Mouse (Mus musculus): Measurements from ENCODE around the gene Hmgb1. TPM values are rescaled to one million over a fixed set of nuclear protein-coding genes. Genes with fewer than 3 reads are reported as not detected.
A peak's percentile ranks its signal among the peaks of the same experiment; 100 is the strongest.

Gene Hmgb1
- total RNA-seq, 2 experiments from 2014 or later: 665 to 803 TPM

DNA sequence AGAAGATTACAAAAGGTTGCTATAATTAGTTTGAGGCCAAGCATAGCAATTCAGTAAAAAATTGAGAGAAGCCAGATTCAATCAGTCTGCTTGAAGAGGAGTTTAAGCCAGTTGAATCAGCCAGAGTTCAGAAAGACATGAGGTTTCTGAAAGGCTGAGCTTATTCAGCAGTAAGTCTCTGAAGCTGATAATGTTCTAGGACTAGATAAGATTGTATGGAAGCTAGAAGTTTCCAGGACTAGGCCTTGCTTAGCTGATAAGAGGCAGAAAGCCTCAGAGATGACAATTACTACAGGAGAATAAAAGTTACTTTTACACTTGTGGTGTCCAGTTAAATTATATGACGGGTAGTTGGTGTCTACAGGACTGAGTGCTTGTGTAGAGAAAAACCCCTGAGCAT lies 5.9 kb upstream of the Hmgb1 start:
- no peak for ATAC-seq (ENCODE audit: poor library complexity, severe bottlenecking)

DNA sequence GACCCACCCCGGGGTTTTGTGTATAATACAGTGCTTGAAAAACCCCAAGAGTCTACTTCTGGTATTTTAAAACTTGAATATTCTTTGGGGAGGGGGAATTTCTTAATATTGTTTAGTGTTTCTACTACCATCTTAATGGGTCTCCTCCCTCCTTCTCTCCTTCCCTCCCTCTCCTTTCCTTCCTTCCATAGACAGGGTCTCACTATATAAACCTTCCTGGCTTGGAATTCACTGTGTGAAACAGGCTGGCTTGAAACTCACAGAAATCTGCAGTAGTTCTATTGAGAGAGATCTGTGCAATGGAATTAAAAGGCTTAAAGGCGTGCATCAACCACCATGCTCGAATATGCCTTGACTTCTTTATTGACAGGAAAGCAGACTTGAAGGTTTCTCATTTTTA lies 1.5 kb upstream of the Hmgb1 start:
- no peak for ATAC-seq (ENCODE audit: poor library complexity, severe bottlenecking)

DNA sequence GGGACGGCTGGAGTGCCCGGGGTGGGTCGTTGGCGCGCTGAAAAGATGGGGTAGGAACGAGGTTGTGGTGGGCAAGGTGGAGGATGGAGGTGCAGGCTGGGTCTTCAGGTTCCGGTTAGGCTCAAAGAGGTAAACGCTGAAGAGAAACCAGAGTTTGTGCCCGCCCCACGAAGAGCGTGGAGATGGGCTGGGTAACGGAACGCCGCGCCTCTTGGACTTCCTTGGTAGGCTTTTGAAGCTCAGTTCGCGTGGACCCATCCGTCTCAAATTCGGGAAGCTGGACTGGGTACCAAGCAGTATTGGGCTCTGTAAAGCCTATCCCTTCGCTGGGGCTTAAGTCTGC lies 526 bp upstream of the Hmgb1 start:
- ATAC-seq (ENCODE audit: poor library complexity, severe bottlenecking): peak; percentile 39

DNA sequence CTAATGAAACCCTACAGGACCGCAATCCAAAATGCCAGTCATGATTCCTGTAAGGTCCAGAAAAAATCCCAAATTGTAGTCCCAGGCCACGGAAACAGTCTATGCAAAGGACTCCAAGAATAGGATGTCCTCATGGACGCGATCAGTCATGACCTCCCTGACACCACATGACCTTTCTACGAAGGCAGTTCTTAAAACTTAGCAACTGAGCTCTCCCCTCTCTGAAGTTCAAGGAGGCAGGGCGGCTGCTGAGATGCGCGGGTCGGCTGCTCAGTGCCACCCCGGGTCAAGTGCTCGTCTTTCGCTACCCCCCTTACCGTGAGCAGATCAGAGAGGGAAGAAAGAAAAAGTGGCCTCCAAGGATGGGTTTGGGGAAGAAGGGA lies 577 bp downstream of the Hmgb1 start:
- peak; percentile 40; the same call in 1 of the 2 replicates for ATAC-seq (ENCODE audit: poor library complexity, severe bottlenecking)

DNA sequence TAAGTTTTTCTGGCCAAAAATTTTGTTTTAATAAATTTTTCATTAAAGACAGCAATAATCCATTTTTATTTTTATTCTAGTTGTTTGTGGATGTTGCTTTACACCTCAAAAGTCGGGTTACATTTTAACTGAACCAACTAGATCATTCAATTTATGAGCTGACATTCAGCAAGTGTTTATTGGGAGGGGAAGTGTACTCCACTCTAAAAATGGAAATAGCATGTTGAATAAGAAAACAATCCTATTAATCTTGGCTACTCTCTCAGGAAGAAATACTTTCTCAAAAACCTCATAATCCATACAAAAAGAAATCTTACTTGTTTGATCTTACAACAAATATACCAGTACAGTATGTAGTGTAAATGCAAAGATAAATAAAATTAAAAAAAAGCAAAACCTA lies 1.2 kb downstream of the Hmgb1 start:
- no peak for ATAC-seq (ENCODE audit: poor library complexity, severe bottlenecking)

DNA sequence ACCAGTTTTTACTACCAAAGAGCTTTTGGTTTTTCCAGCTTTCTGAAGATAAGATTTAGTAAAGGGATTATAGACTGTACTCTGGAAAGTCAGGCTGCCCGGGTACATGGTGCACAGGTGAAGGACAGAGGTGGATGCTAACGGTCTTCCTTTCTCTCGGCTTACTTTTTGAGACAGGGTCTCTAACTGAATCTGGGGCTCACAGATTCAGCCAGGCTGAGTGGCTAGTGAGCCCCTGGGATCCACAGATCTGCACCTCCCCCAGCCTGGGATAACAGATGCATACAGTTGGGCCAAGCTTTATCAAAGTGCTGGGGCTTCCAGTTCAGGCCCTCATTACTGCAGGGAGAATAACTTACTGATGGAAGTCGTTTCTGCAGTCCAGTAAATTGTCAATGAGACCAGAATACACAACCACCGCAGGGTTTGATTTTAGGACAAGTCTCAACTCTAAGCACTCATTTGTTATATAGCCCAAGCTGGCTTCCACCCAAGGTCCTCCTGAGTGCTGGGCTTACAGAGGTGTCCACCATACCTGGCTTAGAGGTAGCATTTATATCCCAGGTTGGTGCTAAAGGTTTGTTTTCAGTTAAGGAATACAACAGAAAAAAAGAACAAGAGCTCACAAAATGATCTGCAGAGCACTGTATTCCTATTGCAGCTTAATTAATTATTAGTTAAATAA lies 2.0 kb downstream of the Hmgb1 start:
- no peak for ATAC-seq (ENCODE audit: poor library complexity, severe bottlenecking)

DNA sequence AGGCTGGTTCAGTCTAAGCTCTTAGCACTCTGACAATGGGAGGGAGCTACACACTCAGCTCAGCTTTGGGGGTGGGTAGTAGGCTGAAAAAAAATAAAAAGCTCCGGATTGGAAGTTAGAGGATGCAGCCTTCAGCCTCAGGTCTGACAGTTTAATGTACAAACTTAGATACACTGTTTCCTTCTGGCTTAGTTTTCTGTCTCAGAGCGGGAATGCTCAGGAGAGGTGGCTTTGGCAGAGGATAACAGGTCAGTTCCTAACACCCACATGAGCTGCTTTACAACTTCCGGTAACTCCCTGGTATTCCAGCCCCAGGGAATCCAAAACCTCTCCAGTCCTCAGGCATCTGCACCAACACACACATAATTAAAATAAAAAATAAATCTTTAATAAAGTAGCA lies 4.5 kb downstream of the Hmgb1 start:
- ATAC-seq (ENCODE audit: poor library complexity, severe bottlenecking): no peak

DNA sequence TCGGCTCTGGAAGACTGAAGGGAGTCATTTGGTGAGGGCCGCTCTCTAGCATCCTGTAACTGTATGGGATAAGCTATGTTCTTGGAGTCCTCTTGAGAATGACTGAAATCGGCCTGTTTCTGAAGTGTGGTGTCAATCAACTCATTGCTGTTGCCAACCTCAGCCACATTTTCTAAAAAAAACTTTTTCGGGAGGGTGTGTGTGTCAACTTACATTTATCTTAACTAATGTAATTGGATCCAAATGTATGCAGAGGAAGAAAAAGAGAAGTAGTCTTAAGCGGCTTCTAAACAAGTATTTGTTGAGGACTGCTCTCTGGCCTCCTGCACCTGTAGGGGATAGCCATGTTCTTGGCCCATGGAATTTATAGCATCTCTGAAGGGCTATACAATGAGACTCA lies 6.2 kb downstream of the Hmgb1 start:
- ATAC-seq (ENCODE audit: poor library complexity, severe bottlenecking): no peak

DNA sequence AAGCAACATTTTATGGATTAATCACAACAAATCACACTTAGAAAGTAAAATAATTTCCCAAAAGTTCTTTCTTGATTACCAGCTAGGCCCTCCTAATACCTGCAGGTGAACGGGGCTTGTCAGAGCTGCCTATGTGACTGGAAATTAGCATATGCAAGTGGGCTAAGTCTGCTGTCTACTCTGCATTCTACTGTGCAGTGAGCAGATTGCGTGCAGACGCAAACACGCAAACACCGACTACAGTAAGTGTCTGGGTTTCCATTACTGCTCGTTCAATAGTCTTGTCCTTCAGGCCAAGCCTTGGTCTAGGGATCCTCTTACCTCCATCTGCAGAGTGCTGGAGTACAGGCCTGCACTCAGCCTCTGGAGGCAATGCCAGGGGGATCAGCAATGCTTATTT lies 8.6 kb downstream of the Hmgb1 start:
- ATAC-seq (ENCODE audit: poor library complexity, severe bottlenecking): no peak

DNA sequence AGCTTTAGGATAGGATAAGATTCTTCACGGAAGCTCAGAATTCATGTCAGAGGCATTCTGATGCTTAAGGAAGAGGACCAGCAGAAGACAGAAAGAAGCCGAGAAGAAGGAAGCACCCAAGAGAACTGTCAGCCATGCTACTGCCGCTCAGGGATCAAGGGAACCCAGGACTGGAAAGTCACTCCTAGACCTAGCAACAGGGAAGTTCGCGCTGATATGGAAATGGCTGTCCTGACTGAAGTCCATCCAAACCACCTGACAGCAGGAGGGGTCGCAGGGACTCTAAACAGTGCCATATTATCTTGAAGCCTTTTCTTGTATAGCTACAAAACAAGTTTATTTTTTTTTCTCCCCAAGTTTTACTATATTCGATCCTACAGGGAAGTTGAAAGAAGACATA lies 9.8 kb downstream of the Hmgb1 start:
- no peak for ATAC-seq (ENCODE audit: poor library complexity, severe bottlenecking)

DNA sequence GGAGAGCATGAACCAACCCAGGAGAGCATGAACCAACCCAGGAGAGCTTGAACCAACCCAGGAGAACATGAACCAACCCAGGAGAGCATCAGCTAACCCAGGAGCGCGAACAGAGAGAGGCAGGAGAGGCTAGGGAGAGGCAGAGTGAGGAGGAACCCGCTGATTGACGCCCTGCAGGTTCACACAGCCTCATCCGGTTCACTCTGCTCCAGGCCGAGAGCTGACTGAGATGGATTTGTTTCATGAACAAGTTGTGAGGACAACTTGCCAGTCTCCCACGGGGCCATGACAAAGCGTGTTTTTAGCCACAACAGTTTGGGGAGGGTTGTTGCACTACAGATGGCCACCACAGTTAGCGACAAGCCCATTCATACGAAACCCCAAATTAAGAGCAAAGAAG lies 12.0 kb downstream of the Hmgb1 start:
- ATAC-seq (ENCODE audit: poor library complexity, severe bottlenecking): no peak

DNA sequence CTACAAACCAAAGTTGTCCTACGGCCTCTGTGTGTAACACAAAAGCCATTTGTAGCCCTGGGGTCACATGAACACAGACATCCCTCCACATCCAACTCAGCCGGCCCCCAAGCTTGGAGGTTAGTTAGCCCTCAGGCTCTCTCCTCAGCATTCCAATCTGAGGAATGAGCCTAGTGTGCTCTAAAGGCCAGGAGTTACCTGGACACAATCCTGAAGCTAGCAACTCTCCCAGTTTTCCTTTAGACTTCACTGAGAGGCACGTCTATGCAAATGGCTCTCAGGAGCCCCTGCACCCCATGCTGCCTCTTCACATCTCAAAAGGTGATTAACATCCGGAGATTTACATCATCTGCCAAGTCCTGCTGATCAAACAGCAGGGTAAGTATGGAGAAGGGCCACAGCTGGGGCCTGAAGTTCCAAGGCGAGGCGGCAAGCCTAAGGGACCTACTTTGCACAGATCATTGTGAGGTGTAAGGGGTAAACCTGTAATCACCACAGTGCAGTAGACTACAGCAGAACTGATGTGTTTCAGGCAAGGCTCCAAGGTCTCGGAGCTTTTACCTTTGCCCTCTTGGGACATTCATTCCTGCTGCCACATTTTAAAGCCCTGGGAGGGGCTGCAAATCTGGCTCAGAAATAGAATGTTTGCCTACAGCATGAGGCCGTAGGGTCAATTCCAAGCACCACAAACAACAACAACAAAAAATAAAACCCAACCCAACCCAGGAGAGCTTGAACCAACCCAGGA lies 13.3 kb downstream of the Hmgb1 start:
- ATAC-seq (ENCODE audit: poor library complexity, severe bottlenecking): no peak

DNA sequence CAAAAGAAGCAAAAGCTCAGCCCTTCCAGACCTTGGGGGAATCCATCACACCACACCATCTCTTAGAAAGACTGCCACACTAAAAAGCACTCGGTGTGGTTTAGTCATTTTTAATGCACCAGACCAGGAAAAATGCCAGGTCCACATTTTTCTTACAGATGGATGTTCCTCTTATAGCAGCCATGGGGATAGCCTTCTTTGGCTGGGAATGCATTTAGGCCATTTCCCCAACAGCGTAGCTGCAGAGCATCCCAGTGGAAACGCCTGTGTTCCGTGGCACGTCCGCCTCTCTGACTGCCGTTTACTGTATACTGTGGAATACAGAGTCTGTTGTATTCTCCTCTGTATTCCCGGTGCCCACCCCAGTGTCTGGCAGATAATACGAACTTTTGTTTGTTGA lies 15.5 kb downstream of the Hmgb1 start:
- no peak for ATAC-seq (ENCODE audit: poor library complexity, severe bottlenecking)

DNA sequence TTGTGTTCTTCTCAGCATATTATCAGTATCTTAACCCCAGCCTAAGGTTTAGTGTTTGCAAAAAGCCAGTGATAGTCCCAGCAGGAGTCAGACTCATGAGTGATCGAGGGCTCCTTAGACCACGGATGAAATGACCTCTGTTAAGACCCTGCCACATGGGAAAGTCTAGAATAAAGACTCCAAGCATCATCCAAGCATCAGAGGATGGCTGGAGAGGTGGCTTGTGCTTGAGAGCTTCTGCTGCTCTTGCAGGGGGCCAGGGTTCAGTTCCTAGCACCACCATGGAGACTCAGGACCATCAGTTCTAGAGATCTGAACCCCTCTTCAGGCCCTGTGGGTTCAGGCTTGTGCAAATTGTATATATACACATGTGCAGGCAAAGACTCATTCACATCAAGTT lies 16.2 kb downstream of the Hmgb1 start:
- ATAC-seq (ENCODE audit: poor library complexity, severe bottlenecking): no peak

DNA sequence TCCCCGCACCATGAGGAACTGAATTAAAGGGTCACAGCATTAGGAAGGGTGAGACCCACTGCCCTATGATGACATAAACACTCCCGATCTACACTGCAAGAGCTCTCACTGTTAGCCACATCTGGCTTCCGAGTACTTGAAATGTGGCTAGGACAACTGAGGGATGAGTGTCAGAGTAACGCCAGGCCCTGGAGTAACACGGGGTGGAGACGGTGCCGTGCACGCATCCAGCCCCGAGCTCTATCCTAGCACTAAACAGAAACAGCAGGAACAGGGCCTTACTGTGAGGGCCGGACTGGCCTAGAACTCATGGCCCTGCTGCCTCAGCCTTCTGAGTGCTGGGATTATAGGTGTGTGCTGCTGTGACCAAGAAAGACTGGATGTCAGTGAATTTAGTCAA lies 18.3 kb downstream of the Hmgb1 start:
- ATAC-seq (ENCODE audit: poor library complexity, severe bottlenecking): no peak

DNA sequence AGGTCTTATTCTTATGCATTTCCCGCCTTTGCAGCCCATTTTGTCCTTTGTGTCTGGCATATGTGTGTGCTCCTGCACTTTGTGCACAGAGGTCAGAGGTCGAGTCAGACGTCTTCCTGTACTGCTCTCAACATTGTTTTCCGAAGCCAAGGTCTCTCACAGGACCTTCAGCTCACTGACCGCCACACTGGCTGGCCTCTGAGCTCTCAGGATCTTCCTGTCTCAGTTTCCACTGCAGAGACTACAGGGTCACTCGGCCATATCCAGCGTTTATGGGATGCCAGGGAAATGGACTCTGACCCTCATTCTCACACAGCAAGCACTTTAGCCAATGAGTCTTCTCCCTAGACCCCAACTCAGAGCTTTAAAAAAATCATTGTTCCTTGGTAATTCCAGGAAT lies 19.4 kb downstream of the Hmgb1 start:
- no peak for ATAC-seq (ENCODE audit: poor library complexity, severe bottlenecking)

DNA sequence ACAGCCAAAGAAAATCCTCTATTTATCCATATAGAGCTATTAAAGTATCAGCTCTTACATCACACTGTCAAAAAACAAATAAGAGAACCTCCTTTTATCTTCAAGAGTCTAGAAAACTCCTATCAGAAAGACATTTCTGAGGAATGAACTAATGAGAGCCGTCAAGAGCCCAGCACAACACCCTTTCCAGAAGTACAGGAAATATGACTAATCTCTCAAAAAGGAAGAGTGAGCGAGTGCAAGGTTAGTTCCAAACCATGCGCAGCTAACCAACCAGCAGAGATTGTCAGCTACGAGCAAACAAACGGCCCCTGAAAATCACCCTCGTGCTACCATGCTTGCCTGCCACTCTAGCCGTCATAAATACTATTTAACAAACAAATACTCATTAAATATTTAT lies 21.4 kb downstream of the Hmgb1 start:
- no peak for ATAC-seq (ENCODE audit: poor library complexity, severe bottlenecking)

DNA sequence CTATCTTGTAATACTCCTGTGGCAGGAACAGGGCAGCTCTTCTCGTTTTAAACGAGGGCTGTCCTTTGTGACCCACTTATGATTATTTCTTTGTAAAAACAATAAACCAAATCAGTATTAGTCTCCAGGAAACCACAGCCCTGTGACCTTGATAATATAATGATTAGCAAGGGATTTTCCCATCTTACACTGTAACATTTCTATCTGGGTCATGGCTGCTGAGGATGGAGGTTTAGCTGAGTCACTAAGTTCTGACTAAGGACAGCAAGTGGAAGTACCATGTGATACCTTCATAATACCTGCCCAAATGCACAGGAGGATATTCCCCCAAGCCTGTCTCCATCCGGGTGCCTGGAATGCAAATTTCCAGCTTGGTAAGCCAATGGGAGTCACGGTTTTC lies 23.8 kb downstream of the Hmgb1 start:
- no peak for ATAC-seq (ENCODE audit: poor library complexity, severe bottlenecking)

DNA sequence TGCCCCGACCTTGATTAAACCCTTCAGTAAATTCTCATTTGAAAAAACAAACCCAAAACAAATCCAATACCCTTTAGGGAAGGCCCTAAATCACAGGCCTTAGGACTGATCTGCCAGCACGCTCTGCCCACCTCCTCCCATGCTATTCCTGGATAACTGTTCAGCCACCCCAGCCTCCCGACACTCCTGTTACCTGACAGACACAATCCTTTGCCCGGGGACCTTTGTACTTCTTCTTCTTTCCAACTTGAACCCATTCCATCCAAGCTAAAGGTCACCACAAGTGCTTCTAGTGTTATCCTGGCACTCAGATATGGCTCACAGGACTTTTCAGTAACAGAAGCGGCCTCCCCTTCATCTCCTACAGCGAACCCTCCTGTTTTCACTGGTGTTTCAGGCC lies 25.3 kb downstream of the Hmgb1 start:
- no peak for ATAC-seq (ENCODE audit: poor library complexity, severe bottlenecking)

DNA sequence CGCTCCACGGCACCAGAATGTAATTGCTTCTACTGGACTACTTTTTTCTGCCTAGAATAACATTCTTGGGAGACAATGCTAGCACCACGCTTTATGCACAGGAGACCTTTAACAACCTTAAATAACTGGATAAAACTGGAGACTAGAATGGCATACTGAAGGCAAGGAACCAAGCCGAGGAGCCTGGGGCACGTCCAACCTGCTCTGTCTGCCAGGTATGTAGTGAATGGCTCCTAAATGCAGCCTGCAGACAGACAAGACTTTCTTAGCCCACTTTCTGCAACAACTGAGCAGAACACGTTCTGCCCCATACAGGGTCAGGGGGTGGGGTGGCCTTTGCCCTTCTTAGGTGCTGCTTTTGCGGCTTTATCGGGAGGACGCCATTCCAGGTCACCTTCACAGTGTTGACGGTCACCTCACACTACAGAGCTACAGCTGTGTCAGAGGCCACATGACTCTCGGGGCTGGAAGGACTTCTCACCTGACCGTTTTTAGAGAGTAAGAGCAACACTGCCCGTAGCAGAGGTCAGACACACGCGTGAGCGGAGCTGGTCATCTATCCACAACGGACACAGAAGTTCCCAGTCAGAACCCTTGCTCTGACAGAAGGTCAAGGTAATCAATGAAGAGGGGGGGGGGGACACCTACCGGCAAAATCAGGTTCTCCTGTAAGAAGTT lies 27.3 kb downstream of the Hmgb1 start:
- ATAC-seq (ENCODE audit: poor library complexity, severe bottlenecking): no peak

DNA sequence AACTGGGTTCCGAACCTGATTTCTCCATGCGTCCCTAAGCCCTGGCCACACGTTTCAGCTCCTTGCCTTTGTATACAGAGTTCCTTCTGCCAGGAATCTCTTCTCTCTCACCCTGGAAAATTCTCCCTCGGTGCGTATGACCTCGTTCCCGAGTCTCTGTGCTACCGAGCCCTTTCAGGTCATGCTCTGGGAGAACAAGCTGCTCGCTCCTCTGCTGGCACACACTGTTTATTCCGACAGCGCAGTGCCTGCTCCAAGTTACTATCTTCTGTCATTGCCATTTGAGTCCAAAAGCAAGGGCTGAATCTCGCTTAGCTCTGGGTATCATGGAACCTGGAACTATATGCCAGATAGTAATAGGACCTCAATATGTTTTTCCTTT lies 31.5 kb downstream of the Hmgb1 start:
- ATAC-seq (ENCODE audit: poor library complexity, severe bottlenecking): no peak

DNA sequence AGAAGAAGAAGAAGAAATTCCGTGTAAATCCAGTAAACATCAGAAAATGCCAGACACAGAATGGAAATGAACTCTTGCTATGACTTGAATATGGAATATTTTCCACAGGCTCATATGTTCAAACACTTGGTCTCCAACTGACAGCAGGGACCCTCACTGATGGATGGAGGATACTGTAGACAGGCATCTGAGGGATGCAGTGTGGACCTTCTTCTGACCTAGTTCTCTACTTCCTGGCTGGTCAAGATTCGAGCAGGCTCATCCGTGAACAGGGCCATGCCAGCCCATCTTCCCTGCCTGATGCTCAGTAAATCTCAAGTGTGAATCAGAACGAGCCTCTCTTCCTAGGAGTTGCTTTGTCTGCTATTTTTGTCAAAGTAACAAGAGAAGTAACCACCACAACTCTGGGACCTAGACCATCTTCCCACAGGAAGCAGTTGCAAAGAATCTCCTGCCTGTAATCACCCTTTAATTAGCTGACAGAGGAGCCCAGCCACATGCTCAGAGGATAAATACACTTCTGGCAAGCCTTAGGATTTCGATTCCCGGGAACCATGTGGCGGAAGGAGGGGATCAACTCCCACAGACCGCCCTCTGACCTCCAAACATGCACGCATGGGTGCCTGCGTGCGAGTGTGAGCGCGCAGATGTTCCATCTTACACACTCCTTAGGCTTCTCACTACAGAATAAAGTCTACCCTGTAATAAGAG lies 32.1 kb downstream of the Hmgb1 start:
- ATAC-seq (ENCODE audit: poor library complexity, severe bottlenecking): no peak
